Mouse (Mus musculus): ENCODE measurements around the gene Sh3glb1.

GRCm38 (mm10) chr3:144639387-144639786, 80.7 kb downstream of the Sh3glb1 start:
- TF ChIP-seq CTCF (IDR thresholded peaks at IDR 0.05; ENCODE audit: borderline replicate concordance, control insufficient read depth, extremely low read depth, insufficient read depth, low read length, poor library complexity) (no peak), POLR2A (IDR thresholded peaks at IDR 0.05; ENCODE audit: control insufficient read depth, extremely low read depth, insufficient read depth, low read length, poor library complexity) (no peak)
